Mouse (Mus musculus) olfactory bulb, adult 2 months (tissue): ENCODE results near the gene Fahd1.

Source experiments
- CTCF ChIP-seq: fragments of 200-500 bp; IDR thresholded peaks from 2 replicates; pipeline ENCODE4 v1.5.1; 2012; ENCODE audit warnings: low read depth, mild to moderate bottlenecking, low read length, moderate library complexity; ENCODE audit not compliant: insufficient read depth
- POLR2A ChIP-seq: fragments of 200-500 bp; IDR thresholded peaks from 2 replicates; pipeline ENCODE4 v1.6.1; 2012; ENCODE audit warnings: mild to moderate bottlenecking, low read depth, low read length, moderate library complexity; ENCODE audit not compliant: insufficient read depth

GRCm38 (mm10) chr17:24867914-24868313 is 17.8 kb upstream of the Fahd1 start:
- TF ChIP-seq CTCF: no peak
- no peak for TF ChIP-seq POLR2A
